Comparison of ENCODE assay signal across 8 mouse cellular contexts in genomic region chr4:123687025-123687781, GRCm38 (mm10). TPM values are rescaled to one million over a fixed set of nuclear protein-coding genes. Genes with fewer than 3 reads are reported as not detected.
DNase-seq lines count a peak whose midpoint lies in the region; ATAC-seq and TF ChIP-seq lines count a peak whose summit lies in the region.

No protein-coding gene starts in this region.

- H3K4me1 ChIP-seq in erythroblast, embryonic 14.5 days (ENCODE audit: control insufficient read depth) = peaks cover 6% of the 10 kb centered on the region
- no peaks in the 10 kb centered on the region for H3K4me1 ChIP-seq in bone marrow macrophage, adult 2 months (ENCODE audit: control insufficient read depth, insufficient read depth, low read length)
- no peaks in the 10 kb centered on the region for H3K4me1 ChIP-seq in embryonic fibroblast, embryonic 13.5 days (ENCODE audit: control insufficient read depth, insufficient read depth, low read length)
- H3K4me1 ChIP-seq in stomach, embryonic 16.5 days (ENCODE audit: control insufficient read depth, insufficient read depth, low read length) = peaks cover 5% of the 10 kb centered on the region; the same call in 1 of the 2 replicates

- peak overlapping the region; percentile 51 for H3K4me3 ChIP-seq in erythroblast, embryonic 14.5 days (replicated peaks)
- peak overlapping the region; percentile 66 for H3K4me3 ChIP-seq in bone marrow macrophage, adult 2 months (ENCODE audit: insufficient read depth, low read length)
- peak overlapping the region; percentile 53 for H3K4me3 ChIP-seq in embryonic fibroblast, embryonic 13.5 days (ENCODE audit: insufficient read depth, low read length)
- H3K4me3 ChIP-seq in stomach, embryonic 16.5 days (replicated peaks; ENCODE audit: low read length) = peak overlapping the region; percentile 81

- WGBS in stomach, embryonic 16.5 days = 0% methylated on average over 62 of the region's 89 CpGs

- H3K9me3 ChIP-seq in erythroblast, embryonic 14.5 days (ENCODE audit: control insufficient read depth, low read length) = peaks cover 4% of the 10 kb centered on the region; the same call in 1 of the 2 replicates
- no peaks in the 10 kb centered on the region for H3K9me3 ChIP-seq in stomach, embryonic 16.5 days (replicated peaks; ENCODE audit: control insufficient read depth, low read length)

- no peaks in the 10 kb centered on the region for H3K36me3 ChIP-seq in erythroblast, embryonic 14.5 days (ENCODE audit: control insufficient read depth)
- no peaks in the 10 kb centered on the region for H3K36me3 ChIP-seq in stomach, embryonic 16.5 days (ENCODE audit: control insufficient read depth, insufficient read depth, low read length)

- peaks cover 72% of the 10 kb centered on the region for H3K27me3 ChIP-seq in erythroblast, embryonic 14.5 days (ENCODE audit: control insufficient read depth)
- peaks cover 12% of the 10 kb centered on the region; the same call in 1 of the 2 replicates for H3K27me3 ChIP-seq in stomach, embryonic 16.5 days (ENCODE audit: control insufficient read depth, insufficient read depth, low read length)

- no peak overlapping the region for H3K27ac ChIP-seq in bone marrow macrophage, adult 2 months (ENCODE audit: insufficient read depth, low read depth, low read length)
- no peak overlapping the region for H3K27ac ChIP-seq in embryonic fibroblast, embryonic 13.5 days (ENCODE audit: insufficient read depth, low read length)
- 0 out of 2 replicates have a peak overlapping the region, but pooled peaks have one; percentile 17 for H3K27ac ChIP-seq in stomach, embryonic 16.5 days (ENCODE audit: low read length)

- TF ChIP-seq CTCF in bone marrow macrophage, adult 2 months (IDR thresholded peaks at IDR 0.05; ENCODE audit: low read depth, low read length) = no peak
- TF ChIP-seq CTCF in embryonic fibroblast, embryonic 13.5 days (IDR thresholded peaks at IDR 0.05; ENCODE audit: borderline replicate concordance, insufficient read depth, low read length) = no peak

- peak overlapping the region; percentile 85 for H3K9ac ChIP-seq in stomach, embryonic 16.5 days (ENCODE audit: low read length)

- peak; percentile 20 for DNase-seq in heart, postnatal 25 days (ENCODE audit: low spot score)
- DNase-seq in kidney, postnatal 4 days = peak; percentile 57 to 69

- intact Hi-C loops in heart, postnatal 25 days (cut with DNase I) = no loop called here

- ATAC-seq in erythroblast, adult 5-6 weeks (replicated peaks; ENCODE audit: low FRiP score, poor library complexity, severe bottlenecking) = no peak
- ATAC-seq in megakaryocyte progenitor cell, adult 5-6 weeks (replicated peaks; ENCODE audit: poor library complexity) = peak; percentile 43
- ATAC-seq in stomach, embryonic 16.5 days (ENCODE audit: insufficient read depth, low FRiP score) = peak; percentile 74; the same call in 1 of the 2 replicates

- H3K4me2 ChIP-seq in stomach, embryonic 16.5 days (ENCODE audit: low read depth, low read length) = peak overlapping the region; percentile 97

- TF ChIP-seq POLR2A in bone marrow macrophage, adult 2 months (IDR thresholded peaks at IDR 0.05; ENCODE audit: borderline replicate concordance, low read depth, low read length) = no peak
- TF ChIP-seq POLR2A in embryonic fibroblast, embryonic 13.5 days (IDR thresholded peaks at IDR 0.05; ENCODE audit: low read depth, low read length) = no peak

RNA-seq across cellular contexts. Expression of gene Macf1, which starts 3.0 kb away (rescaled TPM):
- polyA plus RNA-seq in erythroblast, embryonic 14.5 days (2012) = 4.9 and 5.5 TPM in 2 replicates
- total RNA-seq in erythroblast, adult 5-6 weeks (2015; ENCODE audit: low replicate concordance) = 48.5 and 52.5 TPM in 2 replicates
- total RNA-seq in erythroblast, adult 5-6 weeks (2017; ENCODE audit: low replicate concordance) = 65.5 and 81.0 TPM in 2 replicates
- polyA plus RNA-seq in bone marrow macrophage, adult 2 months (2012; ENCODE audit: insufficient read depth, insufficient read length, missing spikeins) = 176 and 182 TPM in 2 replicates
- 250 and 271 TPM in 2 replicates for polyA plus RNA-seq in embryonic fibroblast, embryonic 13.5 days (2011; ENCODE audit: insufficient read length, low read depth, missing spikeins)
- total RNA-seq in heart, postnatal 25 days (2021) = 100 to 1,000 TPM; 230 to 254 TPM
- total RNA-seq in megakaryocyte progenitor cell, adult 5-6 weeks (2015) = 103 and 130 TPM in 2 replicates
- total RNA-seq in megakaryocyte progenitor cell, adult 5-6 weeks (2017) = 123 and 159 TPM in 2 replicates
- polyA plus RNA-seq in stomach, embryonic 16.5 days (2015; fragmentation: Nextera tagmentation; extraction: Ambion mirVana) = 34.1 and 35.3 TPM in 2 replicates

RNA-seq across cellular contexts. Expression of gene Ndufs5, which starts 30.8 kb away (rescaled TPM):
- polyA plus RNA-seq in erythroblast, embryonic 14.5 days (2012) = 8.9 and 13.5 TPM in 2 replicates
- total RNA-seq in erythroblast, adult 5-6 weeks (2015; ENCODE audit: low replicate concordance) = 25.3 and 32.9 TPM in 2 replicates
- total RNA-seq in erythroblast, adult 5-6 weeks (2017; ENCODE audit: low replicate concordance) = 27.9 and 29.0 TPM in 2 replicates
- polyA plus RNA-seq in bone marrow macrophage, adult 2 months (2012; ENCODE audit: insufficient read depth, insufficient read length, missing spikeins) = 110 and 121 TPM in 2 replicates
- polyA plus RNA-seq in embryonic fibroblast, embryonic 13.5 days (2011; ENCODE audit: insufficient read length, low read depth, missing spikeins) = 124 and 148 TPM in 2 replicates
- total RNA-seq in heart, postnatal 25 days (2021) = 100 to 1,000 TPM; 460 to 471 TPM
- total RNA-seq in megakaryocyte progenitor cell, adult 5-6 weeks (2015) = 150 and 160 TPM in 2 replicates
- total RNA-seq in megakaryocyte progenitor cell, adult 5-6 weeks (2017) = 142 and 157 TPM in 2 replicates
- polyA plus RNA-seq in stomach, embryonic 16.5 days (2015; fragmentation: Nextera tagmentation; extraction: Ambion mirVana) = 288 and 291 TPM in 2 replicates
